Mouse (Mus musculus) hindbrain, postnatal 0 days (tissue): ENCODE measurements around the gene Rxfp1. TPM values are rescaled to one million over a fixed set of nuclear protein-coding genes. Genes with fewer than 3 reads are reported as not detected.

Source experiments
- ATAC-seq: fragments of 200-750 bp; cut with Nextera tagmentation; 2 replicates; pipeline ENCODE4 v1.8.0; 2017; ENCODE audit warnings: mild to moderate bottlenecking, moderate TSS enrichment, moderate library complexity
- DNase-seq: peaks from one replicate; pipeline ENCODE4 v3.0.0-alpha.2; 2015; ENCODE audit warnings: low spot score
- H3K27ac ChIP-seq: fragments of 300-500 bp; sonication (generic); 2 replicates; pipeline ENCODE4 v1.5.1; 2014; ENCODE audit warnings: mild to moderate bottlenecking
- H3K27me3 ChIP-seq: fragments of 300-500 bp; sonication (generic); 2 replicates; pipeline ENCODE4 v1.6.1; 2014; ENCODE audit warnings: low read length, mixed read lengths; ENCODE audit not compliant: insufficient read depth
- H3K36me3 ChIP-seq: fragments of 300-500 bp; sonication (generic); 2 replicates; pipeline ENCODE4 v1.6.1; 2014; ENCODE audit warnings: low read length, mixed read lengths; ENCODE audit not compliant: insufficient read depth
- H3K4me1 ChIP-seq: fragments of 300-500 bp; sonication (generic); 2 replicates; pipeline ENCODE4 v1.6.1; 2014; ENCODE audit warnings: antibody characterized with exemption, low read length, mixed read lengths; ENCODE audit not compliant: insufficient read depth
- H3K4me2 ChIP-seq: fragments of 300-500 bp; sonication (generic); 2 replicates; pipeline ENCODE4 v1.6.1; 2014; ENCODE audit warnings: low read depth, mild to moderate bottlenecking, low read length, moderate library complexity, mixed read lengths
- H3K4me3 ChIP-seq: fragments of 300-500 bp; sonication (generic); 2 replicates; pipeline ENCODE4 v1.5.1; 2014; ENCODE audit warnings: low read length
- H3K9ac ChIP-seq: fragments of 300-500 bp; sonication (generic); replicated peaks from 2 replicates; pipeline ENCODE4 v1.6.1; 2014; ENCODE audit warnings: mild to moderate bottlenecking, low read length, moderate library complexity, mixed read lengths
- H3K9me3 ChIP-seq: fragments of 300-500 bp; sonication (generic); 2 replicates; pipeline ENCODE4 v1.6.1; 2016; ENCODE audit warnings: low read length, mixed read lengths
- CTCF ChIP-seq: IDR thresholded peaks from 2 replicates; pipeline ENCODE4 v1.5.1; 2016; ENCODE audit warnings: antibody characterized with exemption, control low read depth, low read depth
- WGBS: fragments of 180-500 bp; shearing (Covaris S2); extraction: QIAGEN DNeasy Blood & Tissue Kit; methylation state at CpG from one replicate; pipeline ENCODE4 v1.1.7; 2014; 5-methylcytosine and 5-hydroxymethylcytosine counted together
- polyA plus RNA-seq: library from polyadenylated mRNA; unstranded; fragments of >200 nt; fragmentation: Nextera tagmentation; extraction: Ambion mirVana; gene quantifications from 2 replicates; pipeline ENCODE4 v1.2.1, GENCODE M21; 2015
- total RNA-seq: library from RNA; depleted of rRNA; stranded (reverse); fragments of >200 nt; gene quantifications from 2 replicates; pipeline ENCODE4 v1.2.3, GENCODE M21; 2014

Gene Rxfp1
- total and polyA plus RNA-seq, 2 experiments from 2014 or later: 0.20 to 0.63 TPM

DNA sequence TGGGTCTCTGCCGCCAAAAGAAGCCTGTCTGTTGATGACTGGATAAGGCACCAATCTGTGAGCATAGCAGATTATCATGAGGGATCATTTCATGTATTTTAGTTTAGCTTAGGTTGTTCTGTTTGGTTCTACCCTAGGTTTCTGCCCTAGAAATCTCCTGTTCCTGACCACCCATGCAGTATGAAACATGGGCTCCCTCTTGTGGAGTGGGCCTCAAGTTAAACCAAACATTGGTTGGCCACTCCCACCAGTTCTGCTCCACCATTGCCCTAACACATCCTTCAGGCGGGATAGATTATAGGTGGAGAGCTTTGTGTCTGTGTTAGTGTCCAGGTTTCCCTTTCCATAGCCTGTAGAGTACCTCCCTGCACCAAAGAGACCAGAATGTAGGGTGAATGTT lies 6.7 kb upstream of the Rxfp1 start:
- H3K27ac ChIP-seq: no peak overlapping the region
- DNase-seq (no peak), ATAC-seq (no peak)
- no peaks in the 10 kb centered on the region for H3K4me1 ChIP-seq
- no peak overlapping the region for H3K9ac ChIP-seq
- H3K4me2 ChIP-seq: no peak overlapping the region
- no peak overlapping the region for H3K4me3 ChIP-seq
- no peaks in the 10 kb centered on the region for H3K9me3 ChIP-seq
- no peaks in the 10 kb centered on the region for H3K27me3 ChIP-seq
- WGBS: 95% methylated on average over 2 of the region's 2 CpGs
- no peaks in the 10 kb centered on the region for H3K36me3 ChIP-seq
- no peak for TF ChIP-seq CTCF

- H3K9ac ChIP-seq: no peak overlapping the region
- ATAC-seq (no peak), DNase-seq (no peak)
- no peaks in the 10 kb centered on the region for H3K36me3 ChIP-seq
- TF ChIP-seq CTCF: no peak
- no peaks in the 10 kb centered on the region for H3K27me3 ChIP-seq
- no peak overlapping the region for H3K4me2 ChIP-seq
- WGBS: 79% methylated on average over 2 of the region's 2 CpGs
- H3K4me3 ChIP-seq: no peak overlapping the region
- H3K27ac ChIP-seq: no peak overlapping the region
- H3K9me3 ChIP-seq: no peaks in the 10 kb centered on the region
- no peaks in the 10 kb centered on the region for H3K4me1 ChIP-seq
These were observed 2.7 kb upstream of the Rxfp1 start for GRCm38 (mm10) chr3:79740351-79740750.

GRCm38 (mm10) chr3:79738451-79738850 lies 771 bp upstream of the Rxfp1 start:
- no peak for DNase-seq
- WGBS: 67% methylated on average over 1 of the region's 1 CpGs
- no peaks in the 10 kb centered on the region for H3K4me1 ChIP-seq
- ATAC-seq: no peak
- no peak overlapping the region for H3K4me3 ChIP-seq
- H3K27me3 ChIP-seq: no peaks in the 10 kb centered on the region
- no peaks in the 10 kb centered on the region for H3K9me3 ChIP-seq
- TF ChIP-seq CTCF: no peak
- H3K4me2 ChIP-seq: no peak overlapping the region
- no peak overlapping the region for H3K9ac ChIP-seq
- H3K36me3 ChIP-seq: no peaks in the 10 kb centered on the region
- H3K27ac ChIP-seq: no peak overlapping the region

GRCm38 (mm10) chr3:79726506-79727075 lies 11.1 kb downstream of the Rxfp1 start:
- H3K36me3 ChIP-seq: no peaks in the 10 kb centered on the region
- no peak overlapping the region for H3K9ac ChIP-seq
- no peak for ATAC-seq
- no peak overlapping the region for H3K27ac ChIP-seq
- H3K9me3 ChIP-seq: no peaks in the 10 kb centered on the region
- no peaks in the 10 kb centered on the region for H3K4me1 ChIP-seq
- no peak overlapping the region for H3K4me3 ChIP-seq
- no peak overlapping the region for H3K4me2 ChIP-seq
- DNase-seq: no peak
- 90% methylated on average over 14 of the region's 14 CpGs for WGBS
- no peaks in the 10 kb centered on the region for H3K27me3 ChIP-seq
- no peak for TF ChIP-seq CTCF

GRCm38 (mm10) chr3:79720756-79721484 lies 16.8 kb downstream of the Rxfp1 start:
- Histone ChIP-seq H3K27ac (no peak overlapping the region), H3K4me1 (no peaks in the 10 kb centered on the region), H3K9me3 (no peaks in the 10 kb centered on the region), H3K4me2 (no peak overlapping the region), H3K4me3 (no peak overlapping the region), H3K9ac (no peak overlapping the region), H3K36me3 (no peaks in the 10 kb centered on the region), H3K27me3 (no peaks in the 10 kb centered on the region)
- WGBS: 92% methylated on average over 4 of the region's 4 CpGs
- DNase-seq (no peak), ATAC-seq (no peak)
- TF ChIP-seq CTCF: no peak

DNA sequence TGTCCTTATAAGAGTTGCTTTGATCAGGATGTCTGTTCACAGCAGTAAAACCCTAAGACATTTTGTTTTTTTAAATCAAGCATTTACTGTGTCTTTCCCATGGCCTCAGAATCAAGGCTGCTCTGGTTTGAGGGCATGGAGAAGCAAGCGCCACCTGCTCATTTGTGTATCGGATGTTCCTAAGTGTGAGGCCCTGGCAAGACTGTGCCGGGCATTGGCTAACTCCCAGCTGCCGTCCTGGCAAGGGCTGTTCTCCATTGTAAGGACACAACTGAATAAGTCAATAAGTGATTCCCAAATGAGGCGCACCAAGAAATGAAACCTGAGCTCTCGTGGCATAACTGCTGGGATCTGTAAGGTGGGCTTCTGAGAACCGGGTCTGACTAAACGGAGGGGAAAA lies 31.2 kb downstream of the Rxfp1 start:
- Histone ChIP-seq H3K4me1 (no peaks in the 10 kb centered on the region), H3K27me3 (no peaks in the 10 kb centered on the region), H3K36me3 (no peaks in the 10 kb centered on the region), H3K9me3 (peaks cover under 1% of the 10 kb centered on the region; the same call in 1 of the 2 replicates), H3K4me3 (no peak overlapping the region), H3K9ac (no peak overlapping the region), H3K4me2 (no peak overlapping the region), H3K27ac (no peak overlapping the region)
- no peak for ATAC-seq
- 62% methylated on average over 8 of the region's 8 CpGs for WGBS
- peak; percentile 12 for DNase-seq
- TF ChIP-seq CTCF: no peak

DNA sequence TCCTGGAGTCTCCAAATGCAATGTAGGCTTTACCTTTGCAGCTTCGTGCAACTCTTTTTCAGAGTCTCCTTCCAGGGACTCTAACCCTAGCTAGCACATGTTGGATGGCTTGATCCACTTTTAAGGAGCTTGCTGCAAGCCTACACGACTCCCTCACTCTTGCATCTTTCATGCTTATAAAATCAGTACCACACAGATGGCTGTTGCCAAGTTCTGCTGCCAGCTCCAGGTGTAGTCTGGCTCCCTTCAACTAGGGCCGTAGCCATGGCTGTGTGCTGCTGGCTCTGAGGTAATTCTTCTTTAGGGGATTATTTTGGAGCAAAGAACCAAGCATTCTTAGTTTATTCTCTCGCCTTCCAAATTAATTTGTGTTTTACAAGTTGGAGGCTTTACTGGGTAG lies 34.5 kb downstream of the Rxfp1 start:
- DNase-seq (no peak), ATAC-seq (no peak)
- Histone ChIP-seq H3K9me3 (no peaks in the 10 kb centered on the region), H3K27me3 (no peaks in the 10 kb centered on the region), H3K9ac (no peak overlapping the region), H3K36me3 (no peaks in the 10 kb centered on the region), H3K27ac (no peak overlapping the region), H3K4me2 (no peak overlapping the region), H3K4me1 (no peaks in the 10 kb centered on the region), H3K4me3 (no peak overlapping the region)
- no peak for TF ChIP-seq CTCF
- WGBS: 59% methylated on average over 4 of the region's 4 CpGs
